Mouse (Mus musculus) ZHBTc4 (cell line): ENCODE results near the gene Itga4.

Experiments used
- DNase-seq: peaks from one replicate; pipeline ENCODE4 v3.0.0-alpha.2; 2011; ENCODE audit warnings: low read depth, low spot score

Gene Itga4

GRCm38 (mm10) chr2:79351179-79352099, 96.2 kb downstream of the Itga4 start:
- DNase-seq, result peak; percentile 16

GRCm38 (mm10) chr2:79352100-79352802, 97.0 kb downstream of the Itga4 start:
- no peak for DNase-seq

DNA sequence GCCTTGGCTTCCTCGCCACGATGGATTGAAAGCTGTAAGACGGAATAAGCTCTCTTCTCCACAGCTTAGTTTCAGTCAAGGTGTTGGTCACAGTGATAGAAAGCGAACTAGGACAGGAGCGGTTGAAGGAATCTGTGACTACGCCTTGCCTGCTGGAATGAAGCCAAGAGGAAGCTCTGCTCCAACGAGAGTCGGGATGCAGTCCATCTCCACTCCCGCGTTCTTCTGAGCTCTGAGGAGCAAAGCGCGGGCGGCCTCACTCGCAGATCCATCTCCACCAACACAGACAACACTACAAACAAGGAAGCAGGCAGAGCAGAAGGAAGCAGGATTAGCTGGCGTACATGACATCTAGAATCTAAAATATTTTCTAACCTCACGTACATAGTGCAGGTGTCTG, 99.5 kb downstream of the Itga4 start:
- peak; percentile 59 for DNase-seq

DNA sequence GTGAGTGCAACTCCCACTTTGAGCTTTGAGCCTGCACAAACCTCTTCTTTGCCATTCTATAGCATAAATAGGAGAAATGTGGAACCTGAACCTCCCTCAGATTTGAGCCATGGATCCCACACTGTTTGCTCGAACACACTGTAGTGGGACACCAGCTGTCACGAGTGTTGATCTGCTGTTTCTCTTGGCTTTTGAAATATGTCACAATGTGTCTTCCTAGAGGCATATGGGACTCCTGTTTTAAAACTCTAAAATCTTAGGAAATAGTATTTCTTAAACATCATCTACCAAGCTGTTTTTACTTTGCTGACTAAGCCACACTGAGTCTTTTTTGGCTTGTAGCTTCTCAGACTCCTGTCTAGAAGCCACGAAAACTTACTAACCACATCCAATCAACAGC, 102.6 kb downstream of the Itga4 start:
- DNase-seq, result no peak

DNA sequence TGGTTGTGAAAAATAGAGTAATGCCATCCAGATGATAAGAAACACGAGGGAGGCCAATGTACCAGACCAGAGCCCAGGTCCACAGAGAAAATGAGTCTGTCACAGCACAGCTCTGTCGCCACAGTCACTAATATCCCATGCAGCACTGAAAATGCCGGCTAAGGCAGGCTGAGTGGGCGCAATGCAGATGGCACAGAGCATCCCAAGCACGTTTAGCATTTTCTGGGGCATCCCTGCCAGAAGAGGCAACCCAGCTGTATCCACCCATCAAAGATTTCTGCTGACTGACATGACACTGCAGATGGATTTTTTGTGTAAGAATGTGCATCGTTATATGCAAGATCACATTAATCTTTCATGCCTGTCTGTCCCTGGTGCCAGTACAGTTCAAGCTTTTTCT, 106.8 kb downstream of the Itga4 start:
- DNase-seq, result no peak

GRCm38 (mm10) chr2:79363920-79364319, 108.7 kb downstream of the Itga4 start:
- DNase-seq, result peak; percentile 5

DNA sequence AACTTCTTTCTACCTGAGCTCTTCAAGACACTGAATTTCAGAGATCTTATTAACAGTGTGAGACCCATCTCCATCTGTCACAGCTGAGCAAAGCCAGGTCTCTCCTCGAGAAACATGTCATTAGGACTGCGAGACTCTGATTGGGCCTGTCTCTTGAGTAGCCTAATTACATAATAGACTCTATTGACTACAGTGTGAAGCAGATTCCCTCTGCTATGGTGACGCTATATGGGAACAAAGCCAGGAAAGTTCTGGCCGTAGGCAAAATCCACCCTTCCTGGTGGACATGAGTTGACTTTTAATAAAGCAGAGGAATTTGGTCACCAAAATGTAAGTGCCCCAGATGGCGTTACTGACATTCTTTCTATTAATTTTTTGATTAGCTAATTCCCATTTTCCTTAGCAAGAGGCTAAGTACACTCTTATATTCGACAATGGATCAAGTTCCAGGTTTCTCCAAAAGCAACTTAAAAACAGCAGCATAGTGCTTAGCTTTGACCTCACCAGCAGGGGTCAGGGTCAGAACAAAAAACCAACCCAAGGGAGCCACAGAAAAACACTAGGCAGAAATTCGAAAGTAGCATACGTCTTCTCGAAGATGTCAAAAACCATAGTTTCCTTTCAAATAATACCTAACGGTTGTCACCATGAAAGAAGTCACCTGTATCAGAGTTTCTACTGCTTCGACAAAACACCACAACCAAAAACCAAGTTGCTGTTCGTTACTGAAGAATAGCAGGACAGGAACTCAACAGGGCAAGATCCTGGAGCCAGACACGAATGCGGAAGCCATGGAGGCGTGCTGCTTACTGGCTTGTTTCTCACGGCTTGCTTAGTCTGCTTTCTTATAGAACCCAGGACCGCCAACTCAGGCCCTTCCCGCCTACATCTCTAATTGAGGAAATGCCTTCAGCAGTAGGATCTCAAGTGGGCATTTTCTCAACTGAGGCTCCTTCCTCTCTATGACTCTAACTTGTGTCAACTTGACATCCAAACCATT, 112.5 kb downstream of the Itga4 start:
- DNase-seq, result peak; percentile 59

DNA sequence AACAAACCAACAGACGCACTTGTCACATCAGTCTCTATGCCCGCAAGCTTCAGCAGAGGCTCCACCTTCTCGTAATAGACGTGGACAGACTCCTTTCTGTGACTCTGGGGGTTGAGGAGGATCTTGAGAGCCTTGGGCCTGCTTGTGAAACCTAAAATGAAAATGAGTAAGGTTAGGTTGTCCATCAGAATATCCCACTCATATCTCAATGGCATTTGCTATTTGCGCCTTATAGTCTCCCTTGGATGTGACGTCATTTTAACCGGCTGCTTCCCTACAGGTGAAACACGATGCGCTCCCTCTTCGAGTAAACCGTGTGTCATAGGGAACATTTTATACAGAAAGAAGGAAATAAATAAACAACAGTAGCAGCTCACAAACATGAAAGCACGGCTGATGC, 113.4 kb downstream of the Itga4 start:
- peak; percentile 19 for DNase-seq

- peak; percentile 23 for DNase-seq
Measured at GRCm38 (mm10) chr2:79369061-79369524, 113.9 kb downstream of the Itga4 start.

GRCm38 (mm10) chr2:79369905-79370304, 114.7 kb downstream of the Itga4 start:
- DNase-seq, result no peak

DNA sequence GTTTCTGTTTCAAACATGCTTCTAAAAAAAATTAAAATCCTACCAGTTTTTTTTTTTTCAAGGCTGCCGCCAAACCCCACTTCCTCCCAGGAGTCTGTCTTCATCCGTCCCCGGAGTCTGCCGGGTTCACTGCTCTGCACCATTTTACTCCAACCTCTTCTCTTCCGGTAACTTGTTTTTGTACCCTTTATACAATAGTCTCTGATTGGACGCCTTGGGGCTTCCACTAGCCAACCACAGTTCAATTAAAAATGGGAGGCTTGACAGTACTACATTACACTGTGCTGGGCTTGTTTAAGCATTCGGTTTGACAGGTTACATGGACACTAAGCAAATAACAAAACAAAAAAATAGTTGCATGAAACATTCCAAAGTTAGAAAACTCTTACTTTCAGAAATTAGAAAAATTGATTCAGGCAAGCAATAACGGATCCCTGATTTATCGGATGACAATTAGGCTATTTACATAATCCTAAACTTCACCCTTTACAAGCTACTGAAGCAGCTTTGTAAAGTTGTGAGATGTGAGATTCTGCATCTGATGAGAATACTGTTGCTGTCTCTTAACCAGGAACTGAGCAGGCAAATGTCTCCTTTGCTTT, 115.6 kb downstream of the Itga4 start:
- peak; percentile 11 for DNase-seq

DNA sequence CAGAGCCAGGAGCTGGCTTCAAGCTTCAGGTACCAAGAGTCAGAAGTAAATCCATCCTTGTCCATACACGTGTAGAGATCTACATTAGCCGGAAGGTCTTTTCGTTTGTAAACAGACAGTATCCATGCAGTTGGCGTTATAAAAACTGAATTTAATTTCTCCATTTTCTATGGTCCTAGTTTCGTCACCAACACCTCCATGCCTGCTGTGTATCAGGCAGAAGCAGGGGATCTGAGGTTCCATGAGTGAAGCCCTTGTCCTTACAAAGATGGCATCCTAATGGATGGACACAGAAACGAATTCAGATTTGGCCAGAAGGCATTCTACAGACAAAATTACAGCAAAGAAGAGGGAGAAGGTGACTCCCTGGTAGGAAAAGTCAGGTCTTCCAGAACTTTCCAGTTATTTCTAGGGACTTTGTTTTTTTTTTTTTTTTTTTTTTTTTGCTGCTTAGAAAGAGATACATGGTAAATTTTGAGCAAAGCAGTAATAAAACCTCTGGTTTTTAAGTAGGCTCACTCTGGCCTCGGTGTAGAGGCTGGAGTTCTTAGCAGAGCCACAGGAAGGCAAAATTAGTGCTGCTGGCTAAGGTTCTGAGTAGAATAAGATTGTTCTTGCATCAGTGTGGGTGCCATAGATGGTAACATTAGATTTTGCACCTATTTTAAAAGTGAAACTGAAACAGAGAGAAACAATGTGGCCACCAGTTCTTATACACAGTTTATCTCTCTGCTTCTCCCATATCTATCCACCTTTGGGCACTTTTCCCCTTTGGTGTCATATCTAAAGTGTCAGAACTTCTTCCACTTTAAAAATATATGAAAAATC, 116.3 kb downstream of the Itga4 start:
- no peak for DNase-seq

DNA sequence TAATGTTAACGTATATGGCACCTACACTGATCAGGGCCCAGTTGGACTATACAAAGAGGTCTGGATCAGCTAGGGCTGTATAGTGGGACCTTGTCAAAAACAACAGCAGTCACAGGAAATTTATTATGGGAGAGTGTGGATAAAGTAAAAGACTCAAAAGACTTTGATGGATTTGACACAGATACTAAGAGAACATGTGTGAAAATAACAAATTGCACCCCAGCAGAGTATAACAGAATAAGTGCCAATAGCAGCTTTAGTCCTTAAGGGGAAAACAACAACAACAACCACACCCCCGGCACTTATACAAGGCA, 116.9 kb downstream of the Itga4 start:
- no peak for DNase-seq

GRCm38 (mm10) chr2:79372486-79373200, 117.4 kb downstream of the Itga4 start:
- peak; percentile 56 for DNase-seq

GRCm38 (mm10) chr2:79378346-79379086, 123.3 kb downstream of the Itga4 start:
- no peak for DNase-seq

- peak; percentile 73 for DNase-seq
Measured at GRCm38 (mm10) chr2:79379087-79380041, 124.1 kb downstream of the Itga4 start.
